Mouse (Mus musculus) gastrocnemius, postnatal 36 days (tissue): ENCODE measurements around the gene Dapp1. TPM values are rescaled to one million over a fixed set of nuclear protein-coding genes. Genes with fewer than 3 reads are reported as not detected.
A peak's percentile ranks its signal among the peaks of the same experiment; 100 is the strongest.
"Not testable (repeated sequence)": the region's sequence is repeated elsewhere in the genome, so short reads cannot be mapped to it uniquely, and the experiment has no call there.

Source experiments
- DNase-seq, 2 experiments: peaks; one replicate each; pipeline ENCODE4 v3.0.0; 2022
- intact Hi-C: fragments of 180-260 bp; cut with DNase I; formaldehyde crosslinking; loops from one replicate; pipeline ENCODE4 v1.15.1; 2025
- total RNA-seq, 2 experiments: library from RNA; stranded (reverse); gene quantifications; 2 replicates each; pipeline ENCODE4 v1.2.3; 2021

Gene Dapp1
- total RNA-seq, 2 experiments from 2014 or later = 1.2 to 1.3 TPM

- no peak for DNase-seq
- intact Hi-C loops = no loop called here
Observed at GRCm38 (mm10) chr3:137933986-137934385, 47.4 kb downstream of the Dapp1 start.

- DNase-seq = no peak
- intact Hi-C loops = no loop called here
Observed at GRCm38 (mm10) chr3:137932748-137933147, 48.6 kb downstream of the Dapp1 start.

DNA sequence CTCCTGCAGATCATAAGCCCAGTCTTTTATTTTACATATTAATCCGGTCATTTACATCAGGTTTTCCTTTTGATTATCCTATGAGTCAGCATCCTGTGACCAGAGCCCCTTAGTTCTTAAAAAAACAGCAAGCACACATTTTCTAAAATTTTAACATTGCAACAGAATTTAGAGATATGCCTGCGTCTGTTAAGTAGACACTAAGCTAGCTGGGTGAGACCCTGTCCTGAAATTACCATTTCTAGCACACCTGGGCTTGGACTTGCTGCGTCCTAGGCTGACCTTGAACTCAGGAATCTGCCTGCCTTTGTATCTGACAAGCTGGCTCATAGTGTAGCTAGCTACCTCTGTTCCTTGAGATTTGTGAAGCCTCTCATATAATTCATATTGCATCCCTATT is 51.4 kb downstream of the Dapp1 start:
- no peak for DNase-seq
- intact Hi-C loops = no loop called here

DNA sequence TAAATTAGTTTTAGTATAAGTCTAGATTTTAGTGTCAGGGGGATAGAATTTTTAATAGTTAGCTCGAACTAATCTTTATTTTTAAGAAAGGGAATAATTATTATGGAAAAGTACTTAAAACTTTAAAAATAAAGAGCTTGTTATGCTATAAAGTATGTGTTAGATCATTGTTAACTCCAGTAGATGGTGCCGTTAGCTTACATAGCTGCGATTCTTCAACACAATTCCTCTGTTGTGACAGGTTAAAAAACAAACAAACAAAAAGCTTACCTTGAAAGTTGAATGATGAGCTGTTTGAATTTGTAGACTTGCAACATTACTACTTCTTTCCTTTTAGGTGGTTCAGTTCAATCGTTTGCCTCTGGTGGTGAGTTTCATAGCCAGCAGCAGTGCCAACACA is 54.3 kb downstream of the Dapp1 start:
- DNase-seq = no peak
- intact Hi-C loops = no loop called here

- DNase-seq = no peak
- intact Hi-C loops = no loop called here
Observed at GRCm38 (mm10) chr3:137920594-137920993, 60.8 kb downstream of the Dapp1 start.

DNA sequence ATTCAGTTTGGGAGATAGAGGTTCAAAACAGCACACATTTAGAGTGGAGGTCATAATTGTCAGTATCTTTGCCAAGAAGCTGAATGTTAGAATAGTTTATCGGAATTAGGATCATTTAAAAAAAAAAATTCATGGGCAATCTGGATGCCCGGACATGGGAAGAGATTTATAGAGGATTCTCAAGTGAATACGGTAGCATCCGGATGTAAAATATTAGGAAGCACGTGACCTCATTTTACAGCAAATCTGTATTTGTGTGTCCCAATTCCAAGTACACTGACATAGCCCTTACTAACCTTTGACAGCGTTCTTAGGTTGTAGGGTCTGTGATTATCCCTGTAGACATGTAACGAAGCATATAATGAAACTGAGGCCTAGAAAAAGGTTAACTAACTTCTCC is 61.9 kb downstream of the Dapp1 start:
- intact Hi-C loops = loop anchor here (5.0 kb wide), 2 partner anchors 52 to 228 kb away; partner anchors contain the start of gene Dnajb14
- no peak for DNase-seq

DNA sequence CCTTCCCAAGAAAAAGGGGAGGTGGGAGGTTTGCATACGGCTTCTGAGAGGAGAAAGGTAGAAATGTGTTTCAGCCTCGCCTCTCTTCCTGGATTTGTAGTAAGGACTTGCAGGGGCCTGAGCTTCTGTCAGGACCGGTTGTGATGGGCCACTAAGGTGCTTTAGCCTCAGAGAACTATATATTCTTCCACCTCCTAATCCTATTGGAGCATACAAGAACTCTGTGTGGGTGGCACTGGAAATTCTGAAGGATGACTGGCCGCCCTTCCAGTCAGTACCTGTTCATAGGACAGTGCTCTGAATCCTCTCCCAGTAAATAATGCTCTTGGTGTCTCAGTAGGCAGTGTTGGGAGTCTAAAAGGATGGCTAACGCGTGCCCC is 62.4 kb downstream of the Dapp1 start:
- DNase-seq = no peak

DNA sequence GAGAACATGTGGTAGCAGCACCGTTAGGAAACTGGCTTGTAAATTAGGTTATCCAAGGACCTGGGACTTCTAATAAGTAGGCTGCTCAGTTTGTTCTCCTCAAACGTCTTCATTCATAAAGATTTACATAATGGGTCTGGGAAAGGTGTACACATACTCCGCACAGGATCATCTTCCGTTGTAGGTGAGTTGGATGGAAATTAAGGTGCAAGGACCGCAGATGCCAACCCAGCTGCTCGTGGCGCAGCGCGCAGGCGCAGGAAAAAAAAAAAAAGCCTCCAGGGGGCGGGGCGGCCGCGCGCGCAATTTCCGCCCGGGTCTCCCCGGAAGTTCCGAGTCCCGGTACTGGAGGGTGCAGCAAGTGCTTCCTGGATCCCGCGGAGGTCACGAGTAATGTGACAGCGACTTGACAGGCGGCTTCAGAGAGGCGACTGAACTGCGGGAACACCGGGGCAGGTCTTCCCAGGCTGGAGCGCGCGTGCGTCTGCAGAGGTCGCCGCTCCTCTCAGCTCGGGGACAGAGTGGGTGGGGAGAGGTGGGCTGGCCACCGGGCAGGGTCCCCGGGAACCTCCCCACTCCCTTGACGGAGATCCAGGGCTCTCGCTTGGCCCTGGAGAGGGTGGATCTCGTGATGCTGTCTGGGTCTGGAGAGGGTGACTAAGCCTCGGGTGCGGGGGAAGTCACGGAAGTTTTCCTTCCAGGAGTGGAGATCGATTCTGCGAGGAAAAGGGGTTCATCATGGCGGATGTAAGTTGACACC is 63.0 kb downstream of the Dapp1 start, which contains the start of gene Lamtor3:
Gene Lamtor3 (plus strand): TSS at position 335 of the 760 bp plus-strand sequence.
- intact Hi-C loops = loop anchor here (5.0 kb wide), 2 partner anchors 51 to 229 kb away; partner anchors contain the start of gene Dnajb14
- peak; percentile 77 to 80 for DNase-seq

More for the DNA sequence above, 62.4 kb downstream of the Dapp1 start:
- intact Hi-C loops = loop anchor here (5.0 kb wide), 2 partner anchors 52 to 228 kb away; partner anchors contain the start of gene Dnajb14

GRCm38 (mm10) chr3:137917694-137918171 is 63.6 kb downstream of the Dapp1 start:
- no peak for DNase-seq

GRCm38 (mm10) chr3:137914567-137914966 is 66.8 kb downstream of the Dapp1 start:
- intact Hi-C loops, DNase-seq: not testable (repeated sequence)

More at GRCm38 (mm10) chr3:137917694-137918171, 63.6 kb downstream of the Dapp1 start:
- intact Hi-C loops = loop anchor here (5.0 kb wide), 2 partner anchors 50 to 230 kb away; partner anchors contain the start of gene Dnajb14

GRCm38 (mm10) chr3:137913093-137913492 is 68.3 kb downstream of the Dapp1 start:
- intact Hi-C loops = no loop called here
- no peak for DNase-seq

GRCm38 (mm10) chr3:137900149-137900548 is 81.2 kb downstream of the Dapp1 start:
- no peak for DNase-seq

GRCm38 (mm10) chr3:137897685-137898084 is 83.7 kb downstream of the Dapp1 start:
- DNase-seq = no peak
- intact Hi-C loops = no loop called here

More at GRCm38 (mm10) chr3:137900149-137900548, 81.2 kb downstream of the Dapp1 start:
- intact Hi-C loops = no loop called here

DNA sequence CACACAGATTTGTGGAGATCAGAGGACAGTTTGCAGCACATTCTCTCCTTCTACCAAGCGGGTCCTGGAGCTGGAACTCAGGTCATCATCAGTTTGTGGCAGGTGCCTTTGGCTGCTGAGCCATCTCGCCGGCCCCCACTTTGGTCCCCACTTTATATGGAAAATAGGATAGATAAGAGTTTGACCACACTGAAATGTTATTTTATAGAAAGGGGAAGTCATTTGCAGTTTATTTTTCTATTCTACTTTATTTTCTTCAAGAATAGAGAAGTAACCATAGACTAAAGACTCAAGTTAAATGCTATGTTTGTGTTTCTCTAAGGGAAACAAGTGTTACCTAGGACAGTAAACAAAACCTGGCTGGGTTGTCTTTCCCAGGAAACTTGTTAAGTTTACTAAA is 84.5 kb downstream of the Dapp1 start:
- DNase-seq = no peak
- intact Hi-C loops = no loop called here

DNA sequence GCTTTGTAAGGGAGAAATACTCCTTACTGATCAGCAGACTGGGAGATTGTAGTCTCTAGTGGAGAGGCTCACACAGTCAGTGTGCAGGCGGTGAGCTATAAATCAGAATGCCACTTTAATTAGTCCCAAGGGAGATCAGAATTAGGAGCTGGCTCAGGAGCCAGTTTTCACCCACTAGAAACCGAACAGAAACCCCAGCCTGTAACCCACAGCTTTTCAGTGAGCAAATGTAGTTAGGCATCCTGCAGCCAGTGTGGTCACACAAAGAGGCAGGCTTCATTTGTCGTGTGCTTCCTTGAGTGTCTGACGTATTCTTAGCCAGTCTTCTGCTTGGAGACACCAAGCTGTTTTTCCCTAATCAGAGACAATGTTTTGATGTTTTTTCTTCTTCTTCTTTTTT is 85.0 kb downstream of the Dapp1 start:
- intact Hi-C loops = no loop called here

GRCm38 (mm10) chr3:137895196-137895595 is 86.1 kb downstream of the Dapp1 start:
- no peak for DNase-seq

More for the DNA sequence above, 85.0 kb downstream of the Dapp1 start:
- no peak for DNase-seq

DNA sequence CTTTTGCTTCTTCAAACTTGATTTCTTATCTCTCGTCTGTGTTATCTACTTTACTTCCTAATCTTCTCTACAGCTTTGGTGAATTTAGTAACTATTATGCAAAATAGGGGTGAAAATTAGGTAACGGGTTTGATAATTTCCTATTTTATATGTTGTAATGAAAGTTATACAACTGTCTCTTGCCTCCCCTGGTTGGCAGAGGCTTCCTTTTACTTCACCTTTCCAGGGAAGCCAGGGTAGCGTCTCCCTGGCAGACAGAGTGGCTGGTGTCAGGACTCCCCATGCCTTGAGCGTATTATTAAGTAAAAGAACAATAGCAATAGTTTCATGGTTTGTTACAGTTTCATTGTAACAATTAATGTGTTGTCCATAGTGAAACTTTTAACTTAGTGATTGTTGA is 87.6 kb downstream of the Dapp1 start:
- intact Hi-C loops = no loop called here
- no peak for DNase-seq

More at GRCm38 (mm10) chr3:137895196-137895595, 86.1 kb downstream of the Dapp1 start:
- intact Hi-C loops = no loop called here

- DNase-seq = no peak
- intact Hi-C loops = no loop called here
Observed at GRCm38 (mm10) chr3:137892118-137892517, 89.2 kb downstream of the Dapp1 start.

DNA sequence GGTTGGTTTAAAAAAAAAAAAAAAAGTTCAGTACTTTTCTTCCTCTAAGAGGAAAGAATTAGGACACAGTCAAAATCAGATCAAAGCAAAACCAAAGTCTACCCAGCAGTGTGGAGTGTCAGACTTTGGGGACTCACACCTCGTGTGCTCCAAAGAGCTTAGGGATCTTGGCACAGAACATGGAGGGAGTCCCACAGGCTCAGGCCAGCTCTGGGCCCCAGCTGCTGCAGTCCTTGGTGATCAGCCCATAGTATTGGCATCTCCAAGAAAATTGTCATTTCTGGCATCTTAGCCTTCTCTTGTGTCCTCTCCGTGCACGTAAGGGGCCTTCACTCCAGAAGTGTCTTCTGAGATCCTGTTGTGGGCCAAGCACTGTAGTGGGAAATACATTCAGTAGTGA is 90.3 kb downstream of the Dapp1 start:
- intact Hi-C loops = no loop called here
- DNase-seq = no peak

- DNase-seq = no peak
- intact Hi-C loops = no loop called here
Observed at GRCm38 (mm10) chr3:137887961-137888360, 93.4 kb downstream of the Dapp1 start.

GRCm38 (mm10) chr3:137881093-137881492 is 100.3 kb downstream of the Dapp1 start:
- intact Hi-C loops = no loop called here
- DNase-seq = no peak
